Mouse (Mus musculus): ENCODE measurements around the gene Mutyh. TPM values are rescaled to one million over a fixed set of nuclear protein-coding genes. Genes with fewer than 3 reads are reported as not detected.
"Not testable (repeated sequence)": the region's sequence is repeated elsewhere in the genome, so short reads cannot be mapped to it uniquely, and the experiment has no call there.

The Mutyh gene
- polyA plus RNA-seq, 1 experiment = 3.3 TPM

GRCm38 (mm10) chr4:116796442-116797110 is 10.9 kb upstream of the Mutyh start:
- H3K27ac ChIP-seq (replicated peaks; ENCODE audit: low read depth, low read length) = no peak overlapping the region
- no peak overlapping the region for H3K4me3 ChIP-seq (ENCODE audit: insufficient read depth, low read depth, low read length)
- H3K4me1 ChIP-seq (ENCODE audit: control insufficient read depth, insufficient read depth, insufficient read length, low read length) = no peaks in the 10 kb centered on the region

- H3K4me3 ChIP-seq (ENCODE audit: insufficient read depth, low read depth, low read length) = no peak overlapping the region
- H3K4me1 ChIP-seq (ENCODE audit: control insufficient read depth, insufficient read depth, insufficient read length, low read length) = no peaks in the 10 kb centered on the region
- H3K27ac ChIP-seq (replicated peaks; ENCODE audit: low read depth, low read length) = no peak overlapping the region
These were observed 7.6 kb upstream of the Mutyh start for GRCm38 (mm10) chr4:116799901-116800300.

- Histone ChIP-seq H3K27ac (replicated peaks; ENCODE audit: low read depth, low read length) (no peak overlapping the region), H3K4me1 (ENCODE audit: control insufficient read depth, insufficient read depth, insufficient read length, low read length) (peaks cover 4% of the 10 kb centered on the region; the same call in 1 of the 2 replicates), H3K4me3 (ENCODE audit: insufficient read depth, low read depth, low read length) (no peak overlapping the region)
These were observed 3.5 kb downstream of the Mutyh start for GRCm38 (mm10) chr4:116811012-116811411.

DNA sequence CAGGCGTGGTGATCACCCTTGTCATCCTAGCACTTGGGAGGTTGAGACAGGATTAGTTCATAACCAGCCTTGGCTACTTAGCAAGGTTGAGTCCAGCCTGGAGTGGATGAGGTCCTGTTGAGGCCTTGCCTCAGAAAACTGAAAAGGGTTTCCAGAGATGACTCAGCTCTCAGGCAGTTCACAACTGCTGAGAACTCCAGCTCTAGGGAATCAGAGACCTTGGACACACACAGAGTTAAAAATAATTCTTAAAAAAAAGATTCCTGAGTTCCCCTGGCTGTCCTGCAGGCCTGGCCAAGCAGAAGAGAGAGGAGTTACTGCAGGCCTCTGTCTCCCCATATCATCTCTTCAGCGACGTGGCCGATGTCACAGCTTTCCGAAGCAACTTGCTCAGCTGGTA is 7.8 kb downstream of the Mutyh start:
- Histone ChIP-seq H3K27ac (replicated peaks; ENCODE audit: low read depth, low read length) (peak overlapping the region; percentile 76), H3K4me3 (ENCODE audit: insufficient read depth, low read depth, low read length) (peak overlapping the region; percentile 11), H3K4me1 (ENCODE audit: control insufficient read depth, insufficient read depth, insufficient read length, low read length) (peaks cover 4% of the 10 kb centered on the region; the same call in 1 of the 2 replicates)

DNA sequence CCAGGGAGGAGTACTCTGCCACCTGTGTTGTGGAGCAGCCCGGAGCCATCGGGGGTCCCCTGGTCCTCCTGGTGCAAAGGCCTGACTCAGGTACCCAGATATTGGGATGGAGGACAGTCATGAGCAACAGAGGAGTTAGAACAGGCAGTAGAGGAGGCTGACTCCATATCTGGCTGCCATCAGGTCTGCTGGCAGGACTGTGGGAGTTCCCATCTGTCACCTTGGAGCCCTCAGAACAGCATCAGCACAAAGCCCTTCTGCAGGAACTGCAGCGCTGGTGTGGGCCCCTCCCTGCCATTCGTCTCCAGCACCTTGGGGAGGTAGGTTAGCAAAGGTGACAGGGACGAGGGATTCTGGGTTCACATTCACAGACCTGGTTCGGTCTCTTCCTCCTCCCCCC is 10.0 kb downstream of the Mutyh start:
- no peak overlapping the region for H3K4me3 ChIP-seq (ENCODE audit: insufficient read depth, low read depth, low read length)
- no peak overlapping the region for H3K27ac ChIP-seq (replicated peaks; ENCODE audit: low read depth, low read length)
- H3K4me1 ChIP-seq (ENCODE audit: control insufficient read depth, insufficient read depth, insufficient read length, low read length) = peaks cover 4% of the 10 kb centered on the region

GRCm38 (mm10) chr4:116819968-116820901 is 12.7 kb downstream of the Mutyh start:
- no peak overlapping the region for H3K27ac ChIP-seq (replicated peaks; ENCODE audit: low read depth, low read length)
- H3K4me3 ChIP-seq (ENCODE audit: insufficient read depth, low read depth, low read length) = peak overlapping the region; percentile 63

GRCm38 (mm10) chr4:116820902-116821693 is 13.6 kb downstream of the Mutyh start:
- H3K4me1 ChIP-seq (ENCODE audit: control insufficient read depth, insufficient read depth, insufficient read length, low read length) = no peaks in the 10 kb centered on the region; the same call in none of the 2 replicates
- peak overlapping the region; percentile 63 for H3K4me3 ChIP-seq (ENCODE audit: insufficient read depth, low read depth, low read length)
- no peak overlapping the region for H3K27ac ChIP-seq (replicated peaks; ENCODE audit: low read depth, low read length)

More at GRCm38 (mm10) chr4:116819968-116820901, 12.7 kb downstream of the Mutyh start:
- no peaks in the 10 kb centered on the region; the same call in none of the 2 replicates for H3K4me1 ChIP-seq (ENCODE audit: control insufficient read depth, insufficient read depth, insufficient read length, low read length)

- peak within 1 kb of the TSS; percentile 95 for H3K27ac ChIP-seq (replicated peaks; ENCODE audit: low read depth, low read length)
These were observed 14.1 kb downstream of the Mutyh start, which contains the start of gene Hpdl for GRCm38 (mm10) chr4:116821694-116822016. Gene Hpdl, minus strand, starts transcription at chr4:116821707.

GRCm38 (mm10) chr4:116824541-116825004 is 17.1 kb downstream of the Mutyh start:
- H3K27ac ChIP-seq (replicated peaks; ENCODE audit: low read depth, low read length) = peak overlapping the region; percentile 97
- H3K4me3 ChIP-seq (ENCODE audit: insufficient read depth, low read depth, low read length) = peak overlapping the region; percentile 70
- no peaks in the 10 kb centered on the region; the same call in none of the 2 replicates for H3K4me1 ChIP-seq (ENCODE audit: control insufficient read depth, insufficient read depth, insufficient read length, low read length)

More at GRCm38 (mm10) chr4:116821694-116822016, 14.1 kb downstream of the Mutyh start, which contains the start of gene Hpdl:
- Histone ChIP-seq H3K4me3 (ENCODE audit: insufficient read depth, low read depth, low read length) (peak within 1 kb of the TSS; percentile 63), H3K4me1 (ENCODE audit: control insufficient read depth, insufficient read depth, insufficient read length, low read length) (no peaks in the 10 kb centered on the region; the same call in none of the 2 replicates)

GRCm38 (mm10) chr4:116827819-116828218 is 20.3 kb downstream of the Mutyh start:
- H3K27ac ChIP-seq (replicated peaks; ENCODE audit: low read depth, low read length) = no peak overlapping the region
- H3K4me1 ChIP-seq (ENCODE audit: control insufficient read depth, insufficient read depth, insufficient read length, low read length) = no peaks in the 10 kb centered on the region
- H3K4me3 ChIP-seq (ENCODE audit: insufficient read depth, low read depth, low read length) = no peak overlapping the region

- Histone ChIP-seq H3K4me3 (ENCODE audit: insufficient read depth, low read depth, low read length) (no peak overlapping the region), H3K4me1 (ENCODE audit: control insufficient read depth, insufficient read depth, insufficient read length, low read length) (no peaks in the 10 kb centered on the region), H3K27ac (replicated peaks; ENCODE audit: low read depth, low read length) (no peak overlapping the region)
These were observed 22.0 kb downstream of the Mutyh start for GRCm38 (mm10) chr4:116829364-116830069.

GRCm38 (mm10) chr4:116830070-116830368 is 22.5 kb downstream of the Mutyh start:
- no peak overlapping the region for H3K4me3 ChIP-seq (ENCODE audit: insufficient read depth, low read depth, low read length)
- H3K27ac ChIP-seq (replicated peaks; ENCODE audit: low read depth, low read length) = no peak overlapping the region

GRCm38 (mm10) chr4:116838999-116839398 is 31.5 kb downstream of the Mutyh start:
- H3K4me1 ChIP-seq (ENCODE audit: control insufficient read depth, insufficient read depth, insufficient read length, low read length) = no peaks in the 10 kb centered on the region
- H3K27ac ChIP-seq (replicated peaks; ENCODE audit: low read depth, low read length) = no peak overlapping the region
- H3K4me3 ChIP-seq (ENCODE audit: insufficient read depth, low read depth, low read length) = no peak overlapping the region

More at GRCm38 (mm10) chr4:116830070-116830368, 22.5 kb downstream of the Mutyh start:
- H3K4me1 ChIP-seq (ENCODE audit: control insufficient read depth, insufficient read depth, insufficient read length, low read length) = no peaks in the 10 kb centered on the region

DNA sequence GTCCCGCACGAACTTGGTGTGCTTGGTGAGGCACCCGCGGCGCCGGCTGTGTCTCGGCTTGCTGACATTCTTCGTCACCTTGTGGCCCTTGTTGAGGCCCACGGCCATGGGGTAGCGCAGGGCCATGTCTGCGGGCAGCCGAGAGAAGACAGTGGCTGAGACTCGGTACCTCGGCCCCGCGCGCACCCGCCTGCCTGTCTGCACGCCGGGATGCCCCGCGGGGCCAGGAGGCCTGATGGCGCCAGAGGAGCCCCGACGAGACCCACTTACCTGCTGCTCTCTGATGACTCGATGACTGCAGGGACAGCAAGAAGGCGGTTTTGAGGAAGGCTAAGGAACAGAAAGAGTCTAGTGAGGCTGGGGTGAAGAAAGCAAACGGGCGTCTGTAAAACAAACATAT is 32.6 kb downstream of the Mutyh start:
- not testable (repeated sequence) for H3K4me3 ChIP-seq (ENCODE audit: insufficient read depth, low read depth, low read length)

More for the DNA sequence above, 32.6 kb downstream of the Mutyh start:
- not testable (repeated sequence) for H3K27ac ChIP-seq (replicated peaks; ENCODE audit: low read depth, low read length); H3K4me1 ChIP-seq (ENCODE audit: control insufficient read depth, insufficient read depth, insufficient read length, low read length)
